Mouse (Mus musculus): ENCODE measurements at regions not wholly inside any gene's neighbourhood (a gene's known extent, or its start where the extent isn't known, plus 50 kb on each side); places are given as distances from the start of the nearest gene placed in this dataset.

- TF ChIP-seq CTCF (IDR thresholded peaks at IDR 0.05; ENCODE audit: low read depth), result peak; percentile 9; the same call in 1 of the 2 replicates
- Histone ChIP-seq H3K9ac (ENCODE audit: low read depth, low read length) (no peak overlapping the region), H3K27ac (ENCODE audit: low read depth, low read length) (no peak overlapping the region), H3K9me3 (ENCODE audit: control insufficient read depth) (no peaks in the 10 kb centered on the region), H3K27me3 (replicated peaks; ENCODE audit: control insufficient read depth, insufficient read depth, low read length) (no peaks in the 10 kb centered on the region), H3K4me3 (ENCODE audit: low read depth, low read length) (no peak overlapping the region), H3K4me2 (replicated peaks; ENCODE audit: low read depth) (no peak overlapping the region), H3K36me3 (ENCODE audit: control insufficient read depth, insufficient read depth) (no peaks in the 10 kb centered on the region), H3K4me1 (replicated peaks; ENCODE audit: control insufficient read depth, insufficient read depth, low read length) (no peaks in the 10 kb centered on the region)
- WGBS, result 77% methylated on average over 10 of the region's 10 CpGs
- no peak for ATAC-seq
Measured at GRCm38 (mm10) chr8:10812060-10812670, 196.1 kb downstream of the Irs2 start.

- H3K4me1 ChIP-seq (replicated peaks; ENCODE audit: control insufficient read depth, insufficient read depth, low read length), result no peaks in the 10 kb centered on the region; the same call in 1 of the 2 replicates
- no peaks in the 10 kb centered on the region for H3K9me3 ChIP-seq (ENCODE audit: control insufficient read depth)
- 58% methylated on average over 5 of the region's 5 CpGs for WGBS
- H3K9ac ChIP-seq (ENCODE audit: low read depth, low read length), result no peak overlapping the region
- H3K36me3 ChIP-seq (ENCODE audit: control insufficient read depth, insufficient read depth), result no peaks in the 10 kb centered on the region
- no peak overlapping the region for H3K4me3 ChIP-seq (ENCODE audit: low read depth, low read length)
- no peak overlapping the region for H3K4me2 ChIP-seq (replicated peaks; ENCODE audit: low read depth)
- H3K27me3 ChIP-seq (replicated peaks; ENCODE audit: control insufficient read depth, insufficient read depth, low read length), result no peaks in the 10 kb centered on the region
- no peak for TF ChIP-seq CTCF (IDR thresholded peaks at IDR 0.05; ENCODE audit: low read depth)
- ATAC-seq, result peak; percentile 86
- H3K27ac ChIP-seq (ENCODE audit: low read depth, low read length), result no peak overlapping the region
Measured at GRCm38 (mm10) chr8:10807040-10807439, 201.2 kb downstream of the Irs2 start.

- 18% methylated on average over 22 of the region's 25 CpGs for WGBS
- no peak overlapping the region for H3K4me3 ChIP-seq (ENCODE audit: low read depth, low read length)
- H3K27me3 ChIP-seq (replicated peaks; ENCODE audit: control insufficient read depth, insufficient read depth, low read length), result no peaks in the 10 kb centered on the region
- H3K4me1 ChIP-seq (replicated peaks; ENCODE audit: control insufficient read depth, insufficient read depth, low read length), result no peaks in the 10 kb centered on the region; the same call in 1 of the 2 replicates
- no peak for TF ChIP-seq CTCF (IDR thresholded peaks at IDR 0.05; ENCODE audit: low read depth)
- H3K9ac ChIP-seq (ENCODE audit: low read depth, low read length), result 0 out of 2 replicates have a peak overlapping the region, but pooled peaks have one; percentile 27
- peak overlapping the region; percentile 17; the same call in 1 of the 2 replicates for H3K4me2 ChIP-seq (replicated peaks; ENCODE audit: low read depth)
- H3K36me3 ChIP-seq (ENCODE audit: control insufficient read depth, insufficient read depth), result no peaks in the 10 kb centered on the region
- H3K9me3 ChIP-seq (ENCODE audit: control insufficient read depth), result no peaks in the 10 kb centered on the region
- no peak for ATAC-seq
- H3K27ac ChIP-seq (ENCODE audit: low read depth, low read length), result no peak overlapping the region
Measured at GRCm38 (mm10) chr8:10805405-10806151, 202.7 kb downstream of the Irs2 start.

- Histone ChIP-seq H3K4me3 (ENCODE audit: low read depth, low read length) (no peak overlapping the region), H3K9me3 (ENCODE audit: control insufficient read depth) (no peaks in the 10 kb centered on the region), H3K27me3 (replicated peaks; ENCODE audit: control insufficient read depth, insufficient read depth, low read length) (no peaks in the 10 kb centered on the region), H3K36me3 (ENCODE audit: control insufficient read depth, insufficient read depth) (no peaks in the 10 kb centered on the region), H3K4me2 (replicated peaks; ENCODE audit: low read depth) (no peak overlapping the region), H3K27ac (ENCODE audit: low read depth, low read length) (no peak overlapping the region), H3K9ac (ENCODE audit: low read depth, low read length) (no peak overlapping the region), H3K4me1 (replicated peaks; ENCODE audit: control insufficient read depth, insufficient read depth, low read length) (no peaks in the 10 kb centered on the region; the same call in 1 of the 2 replicates)
- ATAC-seq, result no peak
- TF ChIP-seq CTCF (IDR thresholded peaks at IDR 0.05; ENCODE audit: low read depth), result no peak
- 65% methylated on average over 3 of the region's 3 CpGs for WGBS
Measured at GRCm38 (mm10) chr8:10804974-10805373, 203.3 kb downstream of the Irs2 start.

GRCm38 (mm10) chr8:10802003-10802402 lies 206.3 kb downstream of the Irs2 start:
- no peak overlapping the region for H3K9ac ChIP-seq (ENCODE audit: low read depth, low read length)
- no peaks in the 10 kb centered on the region for H3K36me3 ChIP-seq (ENCODE audit: control insufficient read depth, insufficient read depth)
- H3K27me3 ChIP-seq (replicated peaks; ENCODE audit: control insufficient read depth, insufficient read depth, low read length), result no peaks in the 10 kb centered on the region
- no peak overlapping the region for H3K27ac ChIP-seq (ENCODE audit: low read depth, low read length)
- H3K4me1 ChIP-seq (replicated peaks; ENCODE audit: control insufficient read depth, insufficient read depth, low read length), result no peaks in the 10 kb centered on the region; the same call in 1 of the 2 replicates
- H3K4me2 ChIP-seq (replicated peaks; ENCODE audit: low read depth), result no peak overlapping the region
- no peak overlapping the region for H3K4me3 ChIP-seq (ENCODE audit: low read depth, low read length)
- no peak for TF ChIP-seq CTCF (IDR thresholded peaks at IDR 0.05; ENCODE audit: low read depth)
- no peak for ATAC-seq
- H3K9me3 ChIP-seq (ENCODE audit: control insufficient read depth), result no peaks in the 10 kb centered on the region

GRCm38 (mm10) chr8:10801580-10801979 lies 206.7 kb downstream of the Irs2 start:
- 76% methylated on average over 5 of the region's 5 CpGs for WGBS
- Histone ChIP-seq H3K36me3 (ENCODE audit: control insufficient read depth, insufficient read depth) (no peaks in the 10 kb centered on the region), H3K27me3 (replicated peaks; ENCODE audit: control insufficient read depth, insufficient read depth, low read length) (no peaks in the 10 kb centered on the region), H3K4me3 (ENCODE audit: low read depth, low read length) (no peak overlapping the region), H3K4me1 (replicated peaks; ENCODE audit: control insufficient read depth, insufficient read depth, low read length) (no peaks in the 10 kb centered on the region; the same call in 1 of the 2 replicates), H3K9me3 (ENCODE audit: control insufficient read depth) (no peaks in the 10 kb centered on the region), H3K9ac (ENCODE audit: low read depth, low read length) (no peak overlapping the region), H3K27ac (ENCODE audit: low read depth, low read length) (no peak overlapping the region), H3K4me2 (replicated peaks; ENCODE audit: low read depth) (no peak overlapping the region)
- ATAC-seq, result no peak
- TF ChIP-seq CTCF (IDR thresholded peaks at IDR 0.05; ENCODE audit: low read depth), result no peak

All from intestine, postnatal 0 days (tissue).